In genomic region chr1:138729089-138729699, GRCm38 (mm10) we compare ENCODE assay signal across 13 mouse cellular contexts.
"Had no signal": no experiment of that assay in that cellular context is flagged by ENCODE, and none has a peak within 500 bp of the region (broad histone marks: within the 10 kb centered on the region; RNA-seq: fewer than 3 reads in every experiment).

No protein-coding gene starts in this region.

- H3K4me2 ChIP-seq: liver, embryonic 13.5 days; midbrain, embryonic 15.5 days had no signal

- H3K4me3 ChIP-seq: left cerebral cortex, adult 2 months; liver, embryonic 13.5 days; midbrain, embryonic 15.5 days had no signal

- H3K27ac ChIP-seq: left cerebral cortex, adult 2 months; liver, embryonic 13.5 days; midbrain, embryonic 15.5 days had no signal

- H3K27me3 ChIP-seq: liver, embryonic 13.5 days; midbrain, embryonic 15.5 days had no signal

- DNase-seq: kidney, adult 9 months; kidney, postnatal 36 days; layer of hippocampus, postnatal 36 days; liver, embryonic 13.5 days; lung, adult 2 months; lung, postnatal 14 days; lung, postnatal 4 days; thymus, adult 18-20 months; thymus, postnatal 36 days had no signal

- H3K9ac ChIP-seq: liver, embryonic 13.5 days; midbrain, embryonic 15.5 days had no signal

- ATAC-seq: inflammation-experienced regulatory T-cells, adult 6 months; intestine, embryonic 16.5 days; midbrain, embryonic 15.5 days had no signal

- H3K36me3 ChIP-seq: liver, embryonic 13.5 days; midbrain, embryonic 15.5 days had no signal

- H3K4me1 ChIP-seq: liver, embryonic 13.5 days had no signal

- H3K9me3 ChIP-seq: liver, embryonic 13.5 days; midbrain, embryonic 15.5 days had no signal
